Mouse (Mus musculus) liver, embryonic 14.5 days (tissue): ENCODE measurements around the gene Ptprb. TPM values are rescaled to one million over a fixed set of nuclear protein-coding genes. Genes with fewer than 3 reads are reported as not detected.

ENCODE experiments used
- ATAC-seq: fragments of 200-750 bp; cut with Nextera tagmentation; 2 replicates; pipeline ENCODE4 v1.8.0; 2017; ENCODE audit warnings: moderate number of reproducible peaks, mild to moderate bottlenecking, moderate library complexity; ENCODE audit not compliant: insufficient read depth
- DNase-seq, 3 experiments: peaks; one replicate each; pipeline ENCODE4 v3.0.0-alpha.2; 2012 to 2013; ENCODE audit warnings: low read depth in 3 of 3, low spot score in 3 of 3
- H3K27ac ChIP-seq: fragments of 300-500 bp; sonication (generic); 2 replicates; pipeline ENCODE4 v1.5.1; 2014; ENCODE audit warnings: moderate library complexity, mild to moderate bottlenecking, control low read depth, inconsistent platforms
- H3K27me3 ChIP-seq: fragments of 300-500 bp; sonication (generic); 2 replicates; pipeline ENCODE4 v1.6.1; 2014; ENCODE audit warnings: mild to moderate bottlenecking, low read length, moderate library complexity; ENCODE audit not compliant: control insufficient read depth, insufficient read depth
- H3K36me3 ChIP-seq: fragments of 300-500 bp; sonication (generic); replicated peaks from 2 replicates; pipeline ENCODE4 v1.6.1; 2014; ENCODE audit warnings: low read depth; ENCODE audit not compliant: control insufficient read depth, insufficient read depth
- H3K4me1 ChIP-seq, 2 experiments: fragments of 200-500 bp in 1 of 2; fragments of 300-500 bp in 1 of 2; sonication (generic) in 1 of 2; replicated peaks; 2 replicates each; pipeline ENCODE4 v1.6.1; 2012 to 2014; ENCODE audit warnings: antibody characterized with exemption in 1 of 2, inconsistent platforms in 1 of 2, low read length in 1 of 2; ENCODE audit not compliant: control insufficient read depth in 2 of 2, insufficient read depth in 2 of 2
- H3K4me2 ChIP-seq: fragments of 300-500 bp; sonication (generic); 2 replicates; pipeline ENCODE4 v1.6.1; 2014; ENCODE audit warnings: low read depth, mild to moderate bottlenecking, control low read depth, moderate library complexity
- H3K4me3 ChIP-seq, 2 experiments: fragments of 200-500 bp in 1 of 2; fragments of 300-500 bp in 1 of 2; sonication (generic) in 1 of 2; 2 replicates each; pipeline ENCODE4 v1.5.1; 2012 to 2014; ENCODE audit warnings: low read depth in 2 of 2, low read length in 2 of 2, mild to moderate bottlenecking in 2 of 2, control low read depth in 1 of 2, inconsistent platforms in 1 of 2, moderate library complexity in 1 of 2; ENCODE audit not compliant: insufficient read depth in 1 of 2
- H3K9ac ChIP-seq: fragments of 300-500 bp; sonication (generic); replicated peaks from 2 replicates; pipeline ENCODE4 v1.6.1; 2014; ENCODE audit warnings: mild to moderate bottlenecking, control low read depth, moderate library complexity
- H3K9me3 ChIP-seq: fragments of 300-500 bp; sonication (generic); 2 replicates; pipeline ENCODE4 v1.6.1; 2016; ENCODE audit warnings: low read length, mixed read lengths; ENCODE audit not compliant: control insufficient read depth
- CTCF ChIP-seq: IDR thresholded peaks from 2 replicates; pipeline ENCODE4 v1.5.1; 2016; ENCODE audit warnings: antibody characterized with exemption, low read depth, control low read depth
- EP300 ChIP-seq: IDR thresholded peaks from 2 replicates; pipeline ENCODE4 v1.6.1; 2016; ENCODE audit warnings: antibody characterized with exemption, low read depth
- WGBS: fragments of 180-500 bp; shearing (Covaris S2); extraction: QIAGEN DNeasy Blood & Tissue Kit; methylation state at CpG from one replicate; pipeline ENCODE4 v1.1.7; 2014; ENCODE audit not compliant: insufficient replicate concordance; 5-methylcytosine and 5-hydroxymethylcytosine counted together
- polyA plus RNA-seq, 2 experiments: library from polyadenylated mRNA; depleted of rRNA in 1 of 2; stranded (reverse) in 1 of 2; unstranded in 1 of 2; fragments of >200 nt; fragmentation: Nextera tagmentation in 1 of 2; extraction: Ambion mirVana in 1 of 2; gene quantifications; 2 replicates each; pipeline versions ENCODE4 v1.2.1 to v1.2.3; 2012 to 2014

The Ptprb gene
- polyA plus RNA-seq, 2 experiments = 0.71 to 1.0 TPM

DNA sequence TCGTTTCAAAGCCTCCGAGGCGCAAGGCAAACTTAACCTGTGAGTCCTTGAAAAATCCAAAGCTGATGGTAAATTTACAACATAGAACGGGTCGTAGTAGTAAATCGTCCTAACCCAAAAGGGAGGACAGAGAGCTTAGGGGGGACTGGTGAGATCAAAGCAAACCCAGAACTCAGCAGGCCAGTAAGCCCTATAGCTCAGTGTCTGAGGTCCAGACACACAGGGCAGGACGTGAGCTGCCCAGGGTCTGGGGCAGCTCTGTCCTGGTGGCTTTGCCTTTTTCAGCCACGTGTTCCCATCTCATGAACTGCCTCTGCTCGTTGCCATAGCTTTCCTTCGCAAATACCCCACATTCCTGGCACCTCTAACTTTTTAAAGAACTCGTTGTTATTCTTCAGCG is 122.7 kb downstream of the Ptprb start:
- no peak for DNase-seq
- Histone ChIP-seq H3K4me3 (no peak overlapping the region), H3K36me3 (no peaks in the 10 kb centered on the region), H3K27me3 (no peaks in the 10 kb centered on the region), H3K27ac (no peak overlapping the region), H3K9me3 (no peaks in the 10 kb centered on the region), H3K4me1 (no peaks in the 10 kb centered on the region; a peak in 1 of 4 replicates), H3K9ac (no peak overlapping the region), H3K4me2 (no peak overlapping the region)
- 47% methylated on average over 12 of the region's 12 CpGs for WGBS
- ATAC-seq = no peak
- TF ChIP-seq CTCF = no peak
- TF ChIP-seq EP300 = no peak

DNA sequence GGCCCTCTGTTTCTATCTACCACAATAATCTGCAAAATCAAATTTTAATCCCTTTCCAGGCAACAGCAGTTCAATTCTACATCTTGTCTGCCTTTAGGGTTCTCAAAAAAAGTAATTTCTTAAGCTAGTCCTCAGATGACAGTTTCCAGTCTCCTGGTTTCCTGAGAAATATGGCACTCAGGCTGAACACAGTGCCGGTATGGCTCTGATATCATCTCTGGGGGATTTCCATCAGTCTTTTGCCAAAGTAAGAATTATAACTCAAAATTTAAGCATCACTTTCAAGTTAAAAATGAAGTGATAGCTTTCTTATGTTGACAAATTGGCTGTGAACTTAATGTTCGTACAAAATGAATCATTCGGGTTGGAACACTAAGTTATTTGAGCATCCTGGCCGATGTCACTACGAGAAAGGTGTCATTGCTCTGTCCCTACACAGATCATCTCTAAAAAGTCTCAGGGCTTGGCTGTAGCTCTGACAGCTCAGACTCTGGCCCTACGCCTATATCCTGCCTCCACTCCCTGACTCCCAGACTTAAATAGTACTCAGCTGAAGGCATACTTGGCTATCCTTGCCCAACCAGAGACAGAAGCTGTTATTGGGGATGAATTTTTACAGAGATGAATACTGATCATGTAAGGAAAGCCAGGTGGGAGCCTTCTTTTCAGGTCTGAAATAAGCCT is 127.6 kb downstream of the Ptprb start:
- H3K4me3 ChIP-seq = no peak overlapping the region
- no peak overlapping the region for H3K4me2 ChIP-seq
- no peak overlapping the region for H3K9ac ChIP-seq
- no peak for ATAC-seq
- WGBS = 70% methylated on average over 6 of the region's 6 CpGs
- DNase-seq = no peak
- H3K27me3 ChIP-seq = no peaks in the 10 kb centered on the region
- no peaks in the 10 kb centered on the region for H3K4me1 ChIP-seq
- H3K9me3 ChIP-seq = no peaks in the 10 kb centered on the region
- no peak for TF ChIP-seq CTCF
- TF ChIP-seq EP300 = no peak
- no peak overlapping the region for H3K27ac ChIP-seq
- H3K36me3 ChIP-seq = no peaks in the 10 kb centered on the region

DNA sequence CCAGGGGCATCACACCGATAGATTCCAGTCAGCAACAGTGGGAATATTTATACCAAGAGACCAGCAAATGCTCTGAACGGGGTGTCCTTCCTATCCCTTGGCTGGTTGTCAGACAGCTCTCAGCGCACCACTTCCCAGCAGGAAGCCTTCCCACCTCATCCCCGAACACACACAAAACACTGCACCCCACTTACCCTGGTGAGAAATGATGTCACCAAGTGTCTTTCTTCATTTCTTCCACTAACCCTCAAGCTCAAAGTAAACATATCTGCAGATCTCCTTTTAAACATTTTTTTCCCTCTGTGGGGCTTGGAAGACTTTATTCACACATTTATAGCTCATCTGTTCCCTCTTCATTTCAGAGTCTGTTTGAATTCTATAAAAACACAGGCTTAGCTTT is 128.4 kb downstream of the Ptprb start:
- no peak overlapping the region for H3K4me3 ChIP-seq
- DNase-seq = no peak
- no peak for ATAC-seq
- no peaks in the 10 kb centered on the region for H3K4me1 ChIP-seq
- H3K9me3 ChIP-seq = no peaks in the 10 kb centered on the region
- no peak for TF ChIP-seq CTCF
- TF ChIP-seq EP300 = no peak
- H3K27ac ChIP-seq = no peak overlapping the region
- H3K27me3 ChIP-seq = no peaks in the 10 kb centered on the region
- no peaks in the 10 kb centered on the region for H3K36me3 ChIP-seq
- H3K9ac ChIP-seq = no peak overlapping the region
- H3K4me2 ChIP-seq = no peak overlapping the region
- 53% methylated on average over 4 of the region's 4 CpGs for WGBS

DNA sequence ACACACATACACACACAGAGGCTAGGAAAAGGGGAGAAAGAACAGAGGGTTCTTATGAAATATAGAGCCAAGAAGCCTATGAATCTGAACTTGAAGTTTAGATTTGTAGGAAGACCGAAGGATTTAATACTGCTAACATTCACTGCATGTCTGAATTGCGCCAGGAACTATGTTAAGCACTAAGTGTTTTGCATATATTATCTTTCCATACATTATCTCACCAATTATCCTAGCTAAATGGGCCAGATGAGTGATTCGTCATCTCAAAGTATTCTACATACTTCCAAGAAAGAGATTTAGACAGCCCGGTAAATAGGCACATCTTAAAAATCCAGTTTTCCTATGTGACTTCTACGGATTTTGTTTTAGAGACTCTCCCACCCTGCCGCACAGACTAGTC is 129.7 kb downstream of the Ptprb start:
- Histone ChIP-seq H3K4me1 (no peaks in the 10 kb centered on the region), H3K36me3 (no peaks in the 10 kb centered on the region), H3K4me2 (no peak overlapping the region), H3K4me3 (no peak overlapping the region), H3K27ac (no peak overlapping the region), H3K9me3 (no peaks in the 10 kb centered on the region), H3K27me3 (no peaks in the 10 kb centered on the region), H3K9ac (no peak overlapping the region)
- 75% methylated on average over 6 of the region's 6 CpGs for WGBS
- no peak for TF ChIP-seq CTCF
- TF ChIP-seq EP300 = no peak
- no peak for ATAC-seq
- no peak for DNase-seq

DNA sequence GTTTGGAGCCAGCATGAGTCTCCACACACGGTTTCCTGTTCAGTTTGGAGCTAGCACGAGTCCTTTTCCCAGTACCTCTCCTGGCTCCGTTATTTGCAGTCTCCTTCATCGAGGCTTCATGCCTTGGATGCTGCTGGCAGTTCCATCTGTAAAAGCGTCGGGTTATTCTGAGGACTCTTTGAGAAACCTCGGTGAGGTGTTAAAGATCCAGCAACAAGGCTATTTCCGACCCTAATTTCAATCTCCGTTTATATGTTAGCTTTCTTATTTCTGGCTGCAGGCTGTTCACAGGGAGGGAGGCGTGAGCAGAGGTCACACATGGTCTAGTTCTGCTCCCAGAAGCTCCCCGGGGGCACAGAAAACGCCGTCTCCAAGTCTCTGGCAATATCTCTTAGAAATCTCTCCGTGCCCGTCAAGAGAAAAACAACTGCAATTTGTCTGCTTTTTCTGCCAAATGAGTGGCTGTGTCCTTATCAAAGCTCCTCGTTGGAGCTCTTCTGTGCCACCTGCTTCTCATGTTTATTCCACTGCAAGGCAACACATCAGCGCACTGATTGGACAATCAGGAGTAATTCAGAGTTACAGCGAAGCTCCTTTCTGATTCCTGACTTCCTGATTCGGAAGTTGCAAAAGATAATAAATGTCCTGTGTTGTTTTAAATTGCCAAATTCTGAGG is 132.5 kb downstream of the Ptprb start:
- Histone ChIP-seq H3K27me3 (no peaks in the 10 kb centered on the region), H3K4me2 (no peak overlapping the region), H3K4me3 (no peak overlapping the region), H3K9me3 (no peaks in the 10 kb centered on the region), H3K27ac (no peak overlapping the region), H3K9ac (no peak overlapping the region), H3K4me1 (no peaks in the 10 kb centered on the region), H3K36me3 (no peaks in the 10 kb centered on the region)
- TF ChIP-seq CTCF (no peak), EP300 (no peak)
- 50% methylated on average over 19 of the region's 19 CpGs for WGBS
- DNase-seq = no peak
- ATAC-seq = no peak
